Mouse (Mus musculus): Measurements from ENCODE around the gene Iyd.

GRCm38 (mm10) chr10:3513947-3514346 is 26.1 kb upstream of the Iyd start:
- TF ChIP-seq CTCF (IDR thresholded peaks at IDR 0.05) (no peak), EP300 (IDR thresholded peaks at IDR 0.05) (no peak)

Data from lung, postnatal 0 days (tissue).